Mouse (Mus musculus): ENCODE data around the gene Rasgrf2.
"Not testable (repeated sequence)": the region's sequence is repeated elsewhere in the genome, so short reads cannot be mapped to it uniquely, and the experiment has no call there.

Rasgrf2 gene

GRCm38 (mm10) chr13:92131384-92132150 lies at the start of gene Rasgrf2:
Gene Rasgrf2 (minus strand): TSS chr13:92131656.
- peak; percentile 43 for DNase-seq (ENCODE audit: low spot score)

DNA sequence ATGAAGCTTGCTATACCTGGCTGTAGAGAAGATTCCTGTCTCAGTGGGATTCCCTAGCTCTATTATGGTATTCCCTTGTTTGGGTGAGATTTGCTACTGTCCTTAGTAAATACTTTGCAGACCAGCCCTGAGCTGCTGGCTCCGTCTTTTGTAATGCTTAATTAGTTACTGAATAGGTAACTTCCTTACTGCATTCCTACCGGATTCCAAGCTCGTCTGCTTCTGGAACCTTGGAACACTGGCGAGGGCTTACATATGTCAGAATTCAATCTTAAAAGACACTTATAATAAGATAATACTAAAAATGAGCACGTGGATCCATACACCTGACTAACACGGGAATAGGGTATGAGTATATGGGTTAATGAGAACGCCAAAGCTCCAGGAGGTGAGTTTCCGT lies 41.2 kb upstream of the Rasgrf2 start:
- DNase-seq (ENCODE audit: low spot score) = not testable (repeated sequence)

- no peak for DNase-seq (ENCODE audit: low spot score)
Observed at GRCm38 (mm10) chr13:92150551-92150950, 19.1 kb upstream of the Rasgrf2 start.

- DNase-seq (ENCODE audit: low spot score) = no peak
Observed at GRCm38 (mm10) chr13:92148858-92149257, 17.4 kb upstream of the Rasgrf2 start.

- DNase-seq (ENCODE audit: low spot score) = no peak
Observed at GRCm38 (mm10) chr13:92134792-92135191, 3.3 kb upstream of the Rasgrf2 start.

DNA sequence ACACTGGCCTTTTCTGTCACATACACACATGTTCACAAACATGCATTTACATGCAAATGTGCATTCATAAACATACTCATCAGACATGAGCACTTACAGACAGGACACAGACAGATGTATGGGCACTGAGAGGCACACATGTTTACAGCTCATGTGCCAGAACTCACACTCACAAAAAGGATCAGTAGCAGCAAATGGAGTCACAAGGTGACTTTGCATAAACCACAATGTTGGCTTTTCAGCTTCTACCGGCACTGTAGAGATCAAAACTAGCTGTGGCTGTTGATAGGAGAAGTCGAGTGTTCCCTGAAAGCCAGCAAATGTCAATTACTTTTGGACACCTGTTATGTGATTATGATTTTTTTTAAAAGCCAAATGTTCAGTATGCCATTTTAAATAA lies 1.1 kb upstream of the Rasgrf2 start:
- DNase-seq (ENCODE audit: low spot score) = no peak

DNA sequence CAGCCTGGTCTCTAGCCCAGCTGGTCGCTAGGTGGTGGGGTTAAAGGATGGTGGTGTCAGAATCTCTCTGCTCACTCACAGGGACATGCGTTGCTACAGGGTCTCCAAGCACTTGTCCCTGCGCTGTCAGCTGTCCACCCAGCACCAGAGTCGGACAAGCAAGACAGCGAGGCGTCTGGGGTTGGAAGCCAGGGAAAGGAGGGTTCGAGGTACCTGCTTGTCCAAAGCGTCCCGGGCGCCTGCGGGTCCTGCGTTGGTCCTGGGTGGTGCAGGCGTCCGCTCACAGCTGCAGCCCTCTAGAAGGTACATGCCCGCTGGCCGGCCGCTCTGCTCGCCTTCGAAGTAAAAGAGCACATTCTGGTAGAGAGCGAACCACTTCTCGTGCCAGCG lies 467 bp downstream of the Rasgrf2 start:
- peak; percentile 39 for DNase-seq (ENCODE audit: low spot score)

DNA sequence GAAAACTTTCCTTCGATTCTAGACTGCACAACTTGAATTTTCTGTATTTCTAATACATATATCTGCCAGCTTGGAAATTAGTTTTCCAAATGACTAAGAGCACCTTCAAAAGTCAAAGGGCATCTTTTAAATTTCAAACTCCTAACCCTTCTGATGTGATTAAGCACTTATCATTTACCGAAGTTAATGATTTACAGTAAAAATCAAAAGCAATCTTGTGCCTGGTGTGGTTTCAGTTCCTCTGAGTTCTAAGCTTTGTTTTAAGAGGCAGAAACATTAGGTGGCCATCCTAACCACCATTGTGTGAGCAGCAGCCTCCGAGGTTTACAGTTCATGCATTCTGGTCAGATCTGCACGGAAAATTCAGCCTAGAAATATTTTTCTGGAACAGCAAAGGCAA lies 1.6 kb downstream of the Rasgrf2 start:
- no peak for DNase-seq (ENCODE audit: low spot score)

DNA sequence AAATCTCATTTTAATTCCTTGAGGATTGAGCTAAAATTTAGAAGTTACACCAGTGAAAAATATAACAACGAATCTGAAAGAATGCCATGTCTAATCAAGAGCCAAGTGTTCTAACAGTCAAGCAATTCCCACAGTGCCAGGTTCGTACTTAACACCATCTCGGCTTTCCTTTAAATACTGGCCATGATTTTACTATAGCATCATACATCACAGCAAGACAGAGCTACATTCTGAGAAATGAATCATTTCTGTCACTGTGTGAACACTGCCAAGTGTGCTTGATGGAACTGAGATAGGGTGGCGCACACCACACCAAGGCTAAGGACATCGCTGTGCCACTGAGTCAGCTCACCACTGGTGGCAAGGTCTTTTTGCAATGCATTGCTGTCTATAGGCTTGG lies 5.6 kb downstream of the Rasgrf2 start:
- no peak for DNase-seq (ENCODE audit: low spot score)

- no peak for DNase-seq (ENCODE audit: low spot score)
Observed at GRCm38 (mm10) chr13:92119623-92120022, 11.8 kb downstream of the Rasgrf2 start.

GRCm38 (mm10) chr13:92114076-92114475 lies 17.4 kb downstream of the Rasgrf2 start:
- no peak for DNase-seq (ENCODE audit: low spot score)

- DNase-seq (ENCODE audit: low spot score) = no peak
Observed at GRCm38 (mm10) chr13:92108237-92108636, 23.2 kb downstream of the Rasgrf2 start.

DNA sequence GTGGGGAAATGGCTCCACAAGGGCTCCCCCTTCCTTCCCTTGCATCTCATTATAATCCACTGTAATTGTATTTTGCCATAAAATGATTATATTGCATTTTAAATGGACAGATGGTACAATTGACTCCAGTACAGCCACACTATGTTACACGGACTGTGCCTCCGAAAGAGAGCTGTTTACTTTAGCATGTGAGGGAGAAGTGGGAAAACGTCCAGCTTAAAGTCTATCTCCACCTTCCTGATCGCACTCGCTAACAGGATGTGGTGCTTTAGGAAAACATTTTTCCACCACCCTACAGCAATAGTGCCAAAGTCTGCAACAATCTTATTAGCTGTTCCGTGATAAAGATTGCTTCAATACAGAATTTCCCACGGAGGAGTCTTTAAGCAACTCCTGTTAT lies 27.2 kb downstream of the Rasgrf2 start:
- no peak for DNase-seq (ENCODE audit: low spot score)

DNA sequence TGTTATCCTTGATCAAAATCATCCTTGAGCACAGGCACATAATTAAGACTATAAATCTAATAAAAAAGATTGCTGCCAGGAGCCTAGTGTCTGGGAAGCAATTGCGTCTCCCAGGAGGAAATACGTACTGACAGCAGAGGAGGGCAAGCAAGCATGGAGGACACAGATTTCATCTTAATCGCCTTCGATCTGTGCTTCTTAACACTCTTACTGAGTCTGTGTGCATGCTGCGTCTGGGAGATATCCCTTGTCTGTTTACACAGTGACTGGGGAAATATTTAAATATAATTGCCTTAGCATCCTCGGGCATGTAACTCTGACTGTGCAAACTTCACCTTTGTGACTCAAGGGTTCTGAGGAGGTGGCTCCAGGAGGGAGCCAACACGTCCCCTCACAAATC lies 33.0 kb downstream of the Rasgrf2 start:
- no peak for DNase-seq (ENCODE audit: low spot score)

DNA sequence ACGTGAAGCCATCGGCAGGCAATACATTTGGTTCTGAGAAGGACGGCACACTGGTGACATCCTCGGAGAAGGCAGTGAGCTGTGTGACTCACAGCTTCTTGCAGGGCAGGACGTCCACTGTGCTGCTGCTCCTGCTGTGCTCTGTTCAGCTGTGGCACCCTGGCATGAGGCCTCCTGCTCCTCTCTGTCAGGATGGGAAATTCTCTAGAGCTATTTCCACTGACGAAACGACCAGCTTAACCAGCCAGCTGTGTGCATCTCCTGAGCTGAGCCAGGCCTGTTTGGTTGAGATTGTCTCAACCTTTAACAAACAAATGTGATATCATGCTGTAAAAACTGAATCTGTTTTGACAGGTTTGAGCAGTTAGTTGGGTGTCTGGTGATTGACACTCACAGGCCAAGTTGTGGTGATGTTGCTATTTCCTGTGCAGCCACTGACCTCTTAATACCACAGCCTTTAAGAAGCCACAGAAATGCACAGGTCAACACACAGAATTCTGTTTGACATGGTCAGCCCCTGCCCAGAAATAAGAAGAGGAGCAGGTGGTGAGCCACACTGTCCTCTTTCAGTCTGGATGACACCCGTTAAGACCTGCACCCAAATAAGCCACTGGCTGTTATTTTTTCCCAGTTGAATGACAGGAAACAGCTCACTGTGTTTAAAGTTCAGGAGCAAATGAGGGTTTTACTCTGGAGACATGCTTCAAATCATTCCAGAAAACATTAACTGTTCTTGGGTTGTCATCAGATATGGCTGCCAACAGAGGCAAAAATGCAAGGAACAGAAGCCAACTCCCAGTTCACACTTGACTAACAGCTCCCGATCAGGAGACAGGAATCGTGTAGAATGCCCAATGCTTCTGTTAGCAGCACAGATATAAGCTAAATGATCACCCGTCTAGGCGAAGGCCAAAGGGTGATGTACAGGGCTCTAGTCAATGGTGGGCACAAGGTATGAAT lies 36.0 kb downstream of the Rasgrf2 start:
- no peak for DNase-seq (ENCODE audit: low spot score)

- DNase-seq (ENCODE audit: low spot score) = no peak
Observed at GRCm38 (mm10) chr13:92093712-92094290, 37.7 kb downstream of the Rasgrf2 start.

GRCm38 (mm10) chr13:92073111-92073510 lies 58.3 kb downstream of the Rasgrf2 start:
- no peak for DNase-seq (ENCODE audit: low spot score)

GRCm38 (mm10) chr13:92068651-92069050 lies 62.8 kb downstream of the Rasgrf2 start:
- DNase-seq (ENCODE audit: low spot score) = no peak

- DNase-seq (ENCODE audit: low spot score) = no peak
Observed at GRCm38 (mm10) chr13:92067831-92068230, 63.6 kb downstream of the Rasgrf2 start.

DNA sequence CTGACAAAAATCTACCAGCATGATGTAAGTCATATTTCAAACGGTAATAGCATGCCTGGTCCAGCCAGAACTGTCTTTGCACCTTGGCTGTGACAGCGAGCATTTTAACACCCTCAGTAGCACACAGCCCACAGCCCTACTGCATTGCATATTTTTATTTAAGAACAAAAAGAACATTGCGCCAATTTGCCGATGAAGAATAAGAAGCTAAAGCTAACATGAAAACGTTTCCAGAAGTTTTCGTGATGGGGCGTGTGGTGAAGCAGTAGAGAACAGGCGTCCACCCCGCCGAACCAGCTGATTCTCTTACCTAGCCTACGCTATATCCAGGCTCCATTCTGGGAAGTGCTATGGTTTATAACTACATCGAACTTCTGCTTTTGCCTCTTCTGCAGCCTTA lies 77.7 kb downstream of the Rasgrf2 start:
- no peak for DNase-seq (ENCODE audit: low spot score)

GRCm38 (mm10) chr13:92053001-92053400 lies 78.5 kb downstream of the Rasgrf2 start:
- DNase-seq (ENCODE audit: low spot score) = no peak

DNA sequence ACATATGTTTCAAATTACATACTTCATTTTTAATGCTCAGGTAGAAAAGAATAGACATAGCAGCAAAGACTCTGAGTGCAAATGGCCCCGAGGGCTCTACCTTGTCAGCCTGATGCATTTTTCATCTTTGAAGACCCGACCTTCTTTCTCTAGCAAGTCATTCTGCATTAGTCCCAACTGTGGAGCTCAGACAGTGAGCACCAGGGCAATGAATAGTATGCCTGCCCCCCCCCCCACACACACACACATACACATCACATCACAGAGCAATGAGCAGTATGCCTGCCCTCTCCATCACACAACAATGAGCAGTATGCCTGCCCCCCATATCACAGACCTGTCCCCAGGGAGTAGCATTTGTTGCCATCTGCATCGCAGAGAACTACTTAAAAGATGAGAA lies 80.2 kb downstream of the Rasgrf2 start:
- no peak for DNase-seq (ENCODE audit: low spot score)

Data from testis, postnatal 10 days (tissue).